Mouse (Mus musculus): ENCODE data around the gene Hdac1.

DNA sequence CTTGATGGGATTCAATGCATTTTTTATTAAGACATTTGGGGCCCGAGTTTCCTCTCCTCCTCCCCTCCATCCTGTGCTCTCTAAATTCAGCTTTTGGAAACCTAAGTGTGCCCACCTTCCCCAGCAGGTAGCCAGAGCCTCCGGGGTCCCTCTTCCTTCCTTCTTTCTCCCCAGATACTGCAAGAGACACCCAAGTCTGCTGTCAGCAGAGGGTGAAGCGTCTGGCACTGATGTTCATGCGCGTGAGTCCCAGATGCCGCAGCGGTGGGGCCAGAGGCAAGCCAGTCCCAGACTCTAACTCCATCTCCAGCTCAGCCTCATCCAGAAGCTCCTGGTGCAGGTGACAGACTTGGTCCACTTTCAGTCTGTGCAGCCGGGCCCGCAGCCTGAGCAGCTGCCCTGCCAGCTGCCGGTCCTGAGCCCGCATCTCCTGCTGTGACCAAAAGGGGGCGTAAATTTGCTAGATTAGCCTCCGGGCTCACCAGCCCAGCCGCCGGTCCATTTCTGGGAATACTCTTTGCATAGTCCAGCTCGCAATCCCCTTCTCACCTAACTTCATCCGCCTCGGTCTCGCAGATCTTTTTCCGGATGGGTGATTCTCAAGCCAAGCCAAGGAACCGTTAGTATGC, 34.5 kb upstream of the Hdac1 start:
- TF ChIP-seq POLR2A (IDR thresholded peaks at IDR 0.05; ENCODE audit: low read depth, low read length) (no peak), CTCF (IDR thresholded peaks at IDR 0.05; ENCODE audit: extremely low read depth, insufficient read depth, insufficient read length, insufficient replicate concordance) (peak; percentile 63)
